Mouse (Mus musculus): ENCODE measurements at regions not wholly inside any gene's neighbourhood (a gene's known extent, or its start where the extent isn't known, plus 50 kb on each side); places are given as distances from the start of the nearest gene placed in this dataset.
A peak's percentile ranks its signal among the peaks of the same experiment; 100 is the strongest.

- intact Hi-C loops (cut with DNase I) = loop anchor here (2.0 kb wide), 1 partner anchor 26 kb away; no protein-coding TSS in a partner anchor
- DNase-seq = no peak
Measured at GRCm38 (mm10) chr10:117938717-117939116, 92.9 kb upstream of the Rap1b start.

GRCm38 (mm10) chr10:117940441-117941265 is 94.8 kb upstream of the Rap1b start:
- intact Hi-C loops (cut with DNase I) = loop anchor here (1.0 to 2.0 kb wide), 3 partner anchors 34 to 95 kb away; no protein-coding TSS in a partner anchor
- peak; percentile 41 to 66 for DNase-seq

- intact Hi-C loops (cut with DNase I) = loop anchor here (1.0 to 2.0 kb wide), 3 partner anchors 34 to 96 kb away; no protein-coding TSS in a partner anchor
- no peak for DNase-seq
Measured at GRCm38 (mm10) chr10:117941266-117941651, 95.4 kb upstream of the Rap1b start.

- no peak for DNase-seq
- intact Hi-C loops (cut with DNase I) = loop anchor here (2.0 kb wide), 1 partner anchor 105 kb away; no protein-coding TSS in a partner anchor
Measured at GRCm38 (mm10) chr10:117943702-117944307, 98.0 kb upstream of the Rap1b start.

- intact Hi-C loops (cut with DNase I) = no loop called here
- DNase-seq = no peak
Measured at GRCm38 (mm10) chr10:117947191-117947590, 101.4 kb upstream of the Rap1b start.

GRCm38 (mm10) chr10:117947911-117948310 is 102.1 kb upstream of the Rap1b start:
- no peak for DNase-seq
- intact Hi-C loops (cut with DNase I) = no loop called here

- intact Hi-C loops (cut with DNase I) = no loop called here
- DNase-seq = peak in 1 of 2 experiments; percentile 7
Measured at GRCm38 (mm10) chr10:117952116-117953025, 106.5 kb upstream of the Rap1b start.

- DNase-seq = peak in 1 of 2 experiments; percentile 21
Measured at GRCm38 (mm10) chr10:117953026-117953711, 107.3 kb upstream of the Rap1b start.

GRCm38 (mm10) chr10:117956174-117956950 is 110.5 kb upstream of the Rap1b start:
- DNase-seq = no peak
- intact Hi-C loops (cut with DNase I) = no loop called here

More at GRCm38 (mm10) chr10:117953026-117953711, 107.3 kb upstream of the Rap1b start:
- intact Hi-C loops (cut with DNase I) = no loop called here

GRCm38 (mm10) chr10:117974706-117975105 is 128.9 kb upstream of the Rap1b start:
- no peak for DNase-seq
- intact Hi-C loops (cut with DNase I) = no loop called here

- intact Hi-C loops (cut with DNase I) = no loop called here
- DNase-seq = no peak
Measured at GRCm38 (mm10) chr10:117975467-117975866, 129.6 kb upstream of the Rap1b start.

- intact Hi-C loops (cut with DNase I) = no loop called here
- DNase-seq = no peak
Measured at GRCm38 (mm10) chr10:117979091-117979490, 133.3 kb upstream of the Rap1b start.

- intact Hi-C loops (cut with DNase I) = loop anchor here (1.0 to 5.0 kb wide), 5 partner anchors 41 to 137 kb away; no protein-coding TSS in a partner anchor
Measured at GRCm38 (mm10) chr10:117982611-117983210, 136.9 kb upstream of the Rap1b start.

GRCm38 (mm10) chr10:117983271-117983670 is 137.4 kb upstream of the Rap1b start:
- DNase-seq = no peak
- intact Hi-C loops (cut with DNase I) = loop anchor here (1.0 to 5.0 kb wide), 3 partner anchors 66 to 124 kb away; no protein-coding TSS in a partner anchor

More at GRCm38 (mm10) chr10:117982611-117983210, 136.9 kb upstream of the Rap1b start:
- peak; percentile 34 to 43 for DNase-seq

GRCm38 (mm10) chr10:117984784-117985602 is 139.2 kb upstream of the Rap1b start:
- DNase-seq = no peak
- intact Hi-C loops (cut with DNase I) = loop anchor here (2.0 to 5.0 kb wide), 4 partner anchors 24 to 192 kb away; partner anchors contain the start of gene Nup107

GRCm38 (mm10) chr10:117987620-117988019 is 141.8 kb upstream of the Rap1b start:
- peak; percentile 43 to 45 for DNase-seq
- intact Hi-C loops (cut with DNase I) = no loop called here

GRCm38 (mm10) chr10:117988076-117988475 is 142.2 kb upstream of the Rap1b start:
- no peak for DNase-seq
- intact Hi-C loops (cut with DNase I) = no loop called here

GRCm38 (mm10) chr10:117991176-117991575 is 145.3 kb upstream of the Rap1b start:
- intact Hi-C loops (cut with DNase I) = no loop called here
- DNase-seq = no peak

Data from heart, postnatal 36 days (tissue).